Mouse (Mus musculus): ENCODE measurements around the gene Sord.

GRCm38 (mm10) chr2:122264690-122265089, 30.1 kb downstream of the Sord start:
- TF ChIP-seq POLR2A (IDR thresholded peaks at IDR 0.05; ENCODE audit: insufficient read length, low read depth), result no peak
- TF ChIP-seq MYOG (IDR thresholded peaks at IDR 0.05; ENCODE audit: control insufficient read depth in 1 of 3, insufficient read depth in 1 of 3, insufficient read length in 2 of 3, low read depth in 2 of 3), result no peak
- TF ChIP-seq E2F4 (IDR thresholded peaks at IDR 0.05; ENCODE audit: insufficient read depth), result no peak
- no peak for TF ChIP-seq MYOD1 (IDR thresholded peaks at IDR 0.05; ENCODE audit: control insufficient read depth in 1 of 3, insufficient read length in 2 of 3, low read depth in 2 of 3)
- no peak for TF ChIP-seq TCF12 (IDR thresholded peaks at IDR 0.05; ENCODE audit: insufficient read depth, poor library complexity, severe bottlenecking)
- TF ChIP-seq USF1 (IDR thresholded peaks at IDR 0.05; ENCODE audit: low read depth), result no peak
- no peak for TF ChIP-seq MAX (IDR thresholded peaks at IDR 0.05; ENCODE audit: low read depth)
- no peak for TF ChIP-seq POLR2AphosphoS2 (IDR thresholded peaks at IDR 0.05; ENCODE audit: insufficient read length, low read depth)
- TF ChIP-seq TCF3 (IDR thresholded peaks at IDR 0.05; ENCODE audit: insufficient read length, low read depth), result no peak

Measured in myocyte (in vitro differentiated cells).